Mouse (Mus musculus): Measurements from ENCODE around the gene Taf1b.

Taf1b gene

GRCm38 (mm10) chr12:24603266-24603665 lies 105.1 kb downstream of the Taf1b start:
- peak; percentile 89 for DNase-seq (ENCODE audit: low spot score)

GRCm38 (mm10) chr12:24606166-24606565 lies 108.0 kb downstream of the Taf1b start:
- DNase-seq (ENCODE audit: low spot score): peak; percentile 57
